Mouse (Mus musculus) liver, embryonic 14 days (tissue): ENCODE measurements around the gene Olfr706. TPM values are rescaled to one million over a fixed set of nuclear protein-coding genes. Genes with fewer than 3 reads are reported as not detected.

Source experiments
- polyA plus RNA-seq: library from polyadenylated mRNA; depleted of rRNA; stranded (reverse); fragments of >200 nt; gene quantifications from 2 replicates; pipeline ENCODE4 v1.2.3, GENCODE M21; 2012; rRNA removed

Gene Olfr706
- polyA plus RNA-seq: not detected in 2 replicates

DNA sequence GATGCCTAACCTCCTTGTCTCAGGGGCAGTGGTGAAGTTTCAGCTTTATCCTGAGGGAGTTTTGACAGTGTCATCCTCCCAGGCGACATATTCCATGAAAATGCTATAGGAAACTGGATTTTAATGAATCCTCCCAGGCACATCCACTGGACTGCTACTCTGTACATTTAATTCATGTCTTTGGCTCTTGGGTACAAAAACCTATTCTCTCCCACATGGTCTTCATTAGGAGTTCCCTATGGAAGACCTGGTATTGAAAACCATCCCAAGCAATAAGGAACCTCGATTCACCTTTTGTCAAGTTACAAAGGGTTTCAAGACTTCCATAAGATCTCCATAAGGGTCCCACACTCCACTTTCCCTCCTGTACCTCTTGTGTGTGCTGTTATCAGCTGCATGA, at the start of gene Olfr706:
Olfr706 (minus strand) TSS at position 101 of the 400 bp plus-strand sequence.

DNA sequence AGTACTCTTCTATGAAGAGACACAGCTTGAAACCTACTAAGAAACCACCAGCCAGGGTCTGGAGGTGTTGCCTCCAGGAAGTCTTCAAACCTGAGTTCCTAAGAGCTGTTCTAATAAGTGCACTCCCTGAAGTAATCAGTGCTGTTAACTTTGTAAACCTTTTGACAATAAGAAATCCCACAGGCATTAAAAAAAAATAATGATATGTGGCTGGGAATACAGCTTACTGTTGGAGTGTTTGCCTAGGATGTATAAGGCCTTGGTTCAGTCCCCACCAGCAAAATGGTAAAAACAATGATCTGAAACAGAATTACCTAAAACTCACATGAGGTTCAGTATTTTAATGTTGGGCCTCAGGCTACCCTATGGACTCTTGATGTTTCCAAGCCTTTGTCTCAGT, 44.2 kb upstream of the Olfr706 start, which contains the start of gene Olfr709-ps1:
Olfr709-ps1 (minus strand) TSS at position 101 of the 400 bp plus-strand sequence.

DNA sequence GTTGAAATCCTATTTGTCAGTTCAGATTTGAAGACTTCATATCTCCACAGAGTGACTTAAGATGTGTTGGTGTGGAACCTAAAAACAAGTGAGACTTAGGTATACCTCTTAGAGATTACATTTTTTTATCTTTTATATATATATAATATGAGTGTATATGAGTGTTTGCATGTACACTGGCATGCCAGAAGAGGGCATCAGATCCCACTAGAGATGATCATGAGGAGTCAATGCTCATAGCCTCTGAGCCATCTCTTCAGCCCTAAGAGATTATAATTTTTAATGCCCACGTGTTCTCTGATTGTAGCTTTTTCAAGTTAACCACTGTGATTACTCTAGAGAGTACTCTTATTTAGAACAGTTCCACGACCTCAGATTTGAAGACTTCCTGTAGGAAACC, 19.7 kb upstream of the Olfr706 start, which contains the start of gene Olfr1532-ps1:
Olfr1532-ps1 (plus strand) TSS at position 326 of the 400 bp plus-strand sequence.

DNA sequence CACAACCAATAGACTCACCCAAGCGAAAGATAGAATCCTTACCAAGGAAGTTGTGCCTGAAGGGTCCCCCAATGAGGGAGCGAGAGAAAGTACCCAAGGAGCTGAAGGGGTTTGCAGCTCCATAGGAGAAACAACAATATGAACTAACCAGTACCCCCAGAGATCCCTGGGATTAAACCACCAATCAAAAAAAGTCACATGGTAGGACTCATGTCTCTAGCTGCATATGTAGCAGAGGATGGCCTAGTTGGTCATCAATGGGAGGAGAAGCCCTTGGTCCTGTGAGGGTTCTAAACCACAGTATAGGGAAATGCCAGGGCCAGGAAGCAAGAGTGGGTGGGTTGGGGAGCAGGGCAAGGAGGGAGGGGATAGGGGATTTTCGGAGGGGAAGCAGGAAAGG, 13.2 kb upstream of the Olfr706 start, which contains the start of gene Olfr707:
Olfr707 (minus strand) TSS at position 101 of the 400 bp plus-strand sequence.

DNA sequence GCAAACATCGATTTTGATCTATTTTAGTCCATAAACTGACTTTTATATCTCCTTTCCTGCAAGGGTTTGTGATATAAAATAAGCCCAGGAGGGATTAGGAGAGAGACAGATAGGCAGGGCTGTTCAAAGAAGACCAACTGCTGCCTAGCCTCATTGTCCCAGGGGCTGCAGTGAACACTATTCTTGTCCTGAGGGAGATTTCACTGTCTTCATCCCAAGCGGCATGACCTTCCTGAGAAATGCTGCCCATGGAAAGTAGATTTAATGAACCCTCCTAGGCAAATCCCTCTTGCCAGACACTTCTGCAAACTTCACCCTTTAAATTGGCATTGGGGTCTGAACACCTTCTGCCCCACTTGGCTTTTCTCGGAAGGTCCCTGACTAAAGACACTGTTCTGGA, 11.2 kb downstream of the Olfr706 start, which contains the start of gene Olfr705:
Olfr705 (minus strand) TSS at position 101 of the 400 bp plus-strand sequence.

DNA sequence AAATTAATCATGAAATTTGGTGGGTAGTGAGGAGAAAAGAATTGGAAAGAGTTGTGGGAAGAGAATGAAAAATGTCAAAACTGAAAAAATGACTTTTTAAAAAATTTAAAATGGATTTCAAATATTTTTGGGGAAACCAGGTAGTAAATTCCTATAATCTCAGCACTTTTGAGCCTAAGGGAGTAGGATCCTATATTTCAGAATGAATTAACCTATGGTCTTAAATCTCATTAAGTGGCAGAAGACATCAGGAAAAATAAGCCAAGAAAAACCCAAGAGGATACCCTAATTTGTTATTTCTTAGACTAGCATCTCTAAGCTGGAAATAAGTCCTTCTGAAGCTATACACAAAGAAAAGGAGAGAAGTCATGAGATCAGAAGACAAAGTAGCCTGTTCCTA, 25.1 kb downstream of the Olfr706 start, which contains the start of gene Olfr704:
Olfr704 (plus strand) TSS at position 301 of the 400 bp plus-strand sequence.

DNA sequence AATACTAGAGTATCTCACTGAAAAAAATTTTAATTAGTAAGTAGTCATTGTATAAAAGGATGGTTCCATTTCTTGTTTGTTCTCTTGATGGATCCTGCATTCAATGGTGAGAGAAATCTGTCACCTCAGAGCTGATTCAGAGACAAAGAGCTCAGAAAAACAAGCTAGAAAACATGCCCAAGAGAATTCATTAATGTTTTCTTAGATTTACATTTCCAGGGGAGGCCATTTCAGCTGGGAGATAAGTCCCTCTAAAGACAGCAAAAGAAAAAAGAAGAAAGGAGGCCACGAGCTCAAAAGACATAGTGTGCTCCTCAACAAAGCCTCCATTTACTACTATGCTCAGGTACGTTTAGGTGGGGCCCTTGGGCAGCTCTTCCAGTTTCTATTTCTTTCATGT, 44.9 kb downstream of the Olfr706 start, which contains the start of gene Olfr703:
Olfr703 (plus strand) TSS at position 301 of the 400 bp plus-strand sequence.

DNA sequence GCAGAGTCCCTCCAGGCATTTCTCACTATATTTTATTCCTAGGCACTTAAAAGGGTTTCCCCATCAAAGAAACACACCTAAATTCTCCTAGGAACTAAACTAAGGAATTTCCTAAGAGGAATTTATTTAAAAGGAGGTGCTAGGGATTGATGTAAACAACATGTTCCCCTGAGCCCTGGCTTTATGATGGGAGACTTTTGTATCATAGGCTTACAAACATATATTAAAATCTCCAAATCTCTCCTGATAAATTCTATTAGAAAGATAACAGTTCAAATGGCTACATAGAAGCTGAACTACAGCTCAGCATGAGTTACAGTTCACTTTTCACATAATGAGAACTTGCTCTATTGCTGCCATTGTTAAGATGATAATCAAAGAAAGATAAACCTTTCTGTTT, 54.2 kb downstream of the Olfr706 start, which contains the start of gene Olfr702:
Olfr702 (minus strand) TSS at position 101 of the 400 bp plus-strand sequence.

Other genes starting within 250 kb of the Olfr706 start
- gene Olfr693, start 207.6 kb downstream of the Olfr706 start, polyA plus RNA-seq: not detected in 2 replicates
- not detected in 2 replicates for gene Olfr694, start 196.3 kb downstream of the Olfr706 start, polyA plus RNA-seq
- gene Olfr695, start 171.8 kb downstream of the Olfr706 start, polyA plus RNA-seq: not detected in 2 replicates
- gene Olfr697, start 145.7 kb downstream of the Olfr706 start, polyA plus RNA-seq: not detected in 2 replicates
- gene Olfr698, start 132.8 kb downstream of the Olfr706 start, polyA plus RNA-seq: not detected in 2 replicates
- not detected in 2 replicates for gene Olfr699, start 95.0 kb downstream of the Olfr706 start, polyA plus RNA-seq
- gene Olfr700, start 79.3 kb downstream of the Olfr706 start, polyA plus RNA-seq: not detected in 2 replicates
- gene Olfr701, start 74.0 kb downstream of the Olfr706 start, polyA plus RNA-seq: not detected in 2 replicates
- gene Olfr702, start 54.3 kb downstream of the Olfr706 start, polyA plus RNA-seq: not detected in 2 replicates
- not detected in 2 replicates for gene Olfr703, start 44.8 kb downstream of the Olfr706 start, polyA plus RNA-seq
- gene Olfr704, start 25.0 kb downstream of the Olfr706 start, polyA plus RNA-seq: not detected in 2 replicates
- not detected in 2 replicates for gene Olfr705, start 11.3 kb downstream of the Olfr706 start, polyA plus RNA-seq
- not detected in 2 replicates for gene Olfr707, start 13.1 kb upstream of the Olfr706 start, polyA plus RNA-seq
- gene Olfr1532-ps1, start 19.8 kb upstream of the Olfr706 start, polyA plus RNA-seq: not detected in 2 replicates
- gene Olfr709-ps1, start 44.1 kb upstream of the Olfr706 start, polyA plus RNA-seq: not detected in 2 replicates
- gene Olfr710, start 60.1 kb upstream of the Olfr706 start, polyA plus RNA-seq: not detected in 2 replicates
- gene Olfr6, start 75.8 kb upstream of the Olfr706 start, polyA plus RNA-seq: not detected in 2 replicates
- not detected in 2 replicates for gene Olfr711, start 87.3 kb upstream of the Olfr706 start, polyA plus RNA-seq
- not detected in 2 replicates for gene Olfr2, start 117.9 kb upstream of the Olfr706 start, polyA plus RNA-seq
- not detected in 2 replicates for gene Olfr713, start 143.0 kb upstream of the Olfr706 start, polyA plus RNA-seq
- not detected in 2 replicates for gene Olfr714, start 182.8 kb upstream of the Olfr706 start, polyA plus RNA-seq
- not detected in 2 replicates for gene Olfr17, start 205.1 kb upstream of the Olfr706 start, polyA plus RNA-seq
- gene Olfr715b, start 222.2 kb upstream of the Olfr706 start, polyA plus RNA-seq: not detected in 2 replicates
- not detected in 2 replicates for gene Olfr715, start 242.9 kb upstream of the Olfr706 start, polyA plus RNA-seq